Mouse (Mus musculus) thymus, adult 2 months (tissue): ENCODE data around the gene Nr1h4. TPM values are rescaled to one million over a fixed set of nuclear protein-coding genes. Genes with fewer than 3 reads are reported as not detected.
A peak's percentile ranks its signal among the peaks of the same experiment; 100 is the strongest.

Experiments used
- DNase-seq: peaks from one replicate; pipeline ENCODE4 v3.0.0; 2021
- H3K27ac ChIP-seq: fragments of 200-500 bp; 2 replicates; pipeline ENCODE4 v1.5.1; 2012; ENCODE audit warnings: low read length, control low read depth; ENCODE audit not compliant: control insufficient read depth, insufficient read depth
- H3K27me3 ChIP-seq: fragments of 200-500 bp; 2 replicates; pipeline ENCODE4 v1.6.1; 2012; ENCODE audit warnings: mild to moderate bottlenecking, low read length, moderate library complexity, mixed read lengths; ENCODE audit not compliant: control insufficient read depth, insufficient read depth
- H3K36me3 ChIP-seq: fragments of 200-500 bp; 2 replicates; pipeline ENCODE4 v1.6.1; 2012; ENCODE audit warnings: mild to moderate bottlenecking, low read length, moderate library complexity; ENCODE audit not compliant: control insufficient read depth, insufficient read depth
- H3K4me1 ChIP-seq: fragments of 200-500 bp; replicated peaks from 2 replicates; pipeline ENCODE4 v1.6.1; 2012; ENCODE audit warnings: low read length; ENCODE audit not compliant: control insufficient read depth, insufficient read depth
- H3K4me3 ChIP-seq: fragments of 200-500 bp; 2 replicates; pipeline ENCODE4 v1.5.1; 2012; ENCODE audit warnings: mild to moderate bottlenecking, low read length, control low read depth, moderate library complexity; ENCODE audit not compliant: control insufficient read depth, insufficient read depth
- CTCF ChIP-seq: fragments of 200-500 bp; IDR thresholded peaks from 2 replicates; pipeline ENCODE4 v1.5.1; 2012; ENCODE audit warnings: mild to moderate bottlenecking, control low read depth, low read length, moderate library complexity, borderline replicate concordance; ENCODE audit not compliant: control insufficient read depth, poor library complexity, insufficient read depth; ENCODE audit errors: extremely low read depth
- POLR2A ChIP-seq: fragments of 200-500 bp; IDR thresholded peaks from 2 replicates; pipeline ENCODE4 v1.6.1; 2012; ENCODE audit warnings: mild to moderate bottlenecking, low read length, control low read depth, moderate library complexity; ENCODE audit not compliant: control insufficient read depth, poor library complexity, insufficient read depth; ENCODE audit errors: extremely low read depth
- WGBS: fragments of 180-500 bp; shearing (Covaris S2); methylation state at CpG from one replicate; pipeline ENCODE4 v1.1.7; 2018; 5-methylcytosine and 5-hydroxymethylcytosine counted together
- polyA plus RNA-seq: library from polyadenylated mRNA; depleted of rRNA; stranded (reverse); fragments of >200 nt; gene quantifications from 2 replicates; pipeline ENCODE4 v1.2.3, GENCODE M21; 2012

Nr1h4 gene
- polyA plus RNA-seq, 1 experiment = 0.23 TPM

GRCm38 (mm10) chr10:89522481-89522880, 10.9 kb downstream of the Nr1h4 start:
- DNase-seq = no peak
- H3K4me1 ChIP-seq = no peaks in the 10 kb centered on the region
- H3K27me3 ChIP-seq = no peaks in the 10 kb centered on the region
- H3K4me3 ChIP-seq = no peak overlapping the region
- H3K36me3 ChIP-seq = no peaks in the 10 kb centered on the region
- 90% methylated on average over 7 of the region's 7 CpGs for WGBS
- H3K27ac ChIP-seq = no peak overlapping the region
- no peak for TF ChIP-seq POLR2A
- TF ChIP-seq CTCF = no peak

- no peaks in the 10 kb centered on the region for H3K27me3 ChIP-seq
- 41% methylated on average over 9 of the region's 9 CpGs for WGBS
- peak; percentile 25 for DNase-seq
- H3K4me3 ChIP-seq = no peak overlapping the region
- no peaks in the 10 kb centered on the region for H3K4me1 ChIP-seq
- no peak overlapping the region for H3K27ac ChIP-seq
- no peaks in the 10 kb centered on the region for H3K36me3 ChIP-seq
- no peak for TF ChIP-seq POLR2A
- TF ChIP-seq CTCF = no peak
These were observed 11.5 kb downstream of the Nr1h4 start for GRCm38 (mm10) chr10:89521790-89522431.

GRCm38 (mm10) chr10:89520381-89520780, 13.0 kb downstream of the Nr1h4 start:
- no peak overlapping the region for H3K4me3 ChIP-seq
- 57% methylated on average over 4 of the region's 4 CpGs for WGBS
- H3K4me1 ChIP-seq = no peaks in the 10 kb centered on the region
- no peak overlapping the region for H3K27ac ChIP-seq
- TF ChIP-seq POLR2A (no peak), CTCF (no peak)
- H3K27me3 ChIP-seq = no peaks in the 10 kb centered on the region
- H3K36me3 ChIP-seq = no peaks in the 10 kb centered on the region
- no peak for DNase-seq

GRCm38 (mm10) chr10:89519226-89519625, 14.2 kb downstream of the Nr1h4 start:
- Histone ChIP-seq H3K27me3 (no peaks in the 10 kb centered on the region), H3K36me3 (no peaks in the 10 kb centered on the region), H3K4me3 (no peak overlapping the region), H3K27ac (no peak overlapping the region), H3K4me1 (no peaks in the 10 kb centered on the region)
- WGBS = 97% methylated on average over 4 of the region's 4 CpGs
- TF ChIP-seq POLR2A = no peak
- no peak for TF ChIP-seq CTCF
- DNase-seq = no peak

- no peak for TF ChIP-seq POLR2A
- no peak for TF ChIP-seq CTCF
- WGBS = 96% methylated on average over 2 of the region's 2 CpGs
- H3K4me1 ChIP-seq = no peaks in the 10 kb centered on the region
These were observed 15.0 kb downstream of the Nr1h4 start for GRCm38 (mm10) chr10:89518365-89518764.

GRCm38 (mm10) chr10:89515813-89516212, 17.6 kb downstream of the Nr1h4 start:
- Histone ChIP-seq H3K4me3 (no peak overlapping the region), H3K27me3 (no peaks in the 10 kb centered on the region), H3K27ac (no peak overlapping the region), H3K4me1 (no peaks in the 10 kb centered on the region), H3K36me3 (no peaks in the 10 kb centered on the region)
- DNase-seq = no peak
- 89% methylated on average over 2 of the region's 2 CpGs for WGBS
- TF ChIP-seq POLR2A = no peak

More at GRCm38 (mm10) chr10:89518365-89518764, 15.0 kb downstream of the Nr1h4 start:
- Histone ChIP-seq H3K4me3 (no peak overlapping the region), H3K27ac (no peak overlapping the region), H3K36me3 (no peaks in the 10 kb centered on the region), H3K27me3 (no peaks in the 10 kb centered on the region)
- DNase-seq = no peak

GRCm38 (mm10) chr10:89512562-89512961, 20.8 kb downstream of the Nr1h4 start:
- Histone ChIP-seq H3K27me3 (no peaks in the 10 kb centered on the region), H3K27ac (no peak overlapping the region), H3K36me3 (no peaks in the 10 kb centered on the region), H3K4me1 (no peaks in the 10 kb centered on the region), H3K4me3 (no peak overlapping the region)
- no peak for TF ChIP-seq CTCF
- no peak for TF ChIP-seq POLR2A
- no peak for DNase-seq
- 94% methylated on average over 6 of the region's 6 CpGs for WGBS
